In the genomic region with DNA sequence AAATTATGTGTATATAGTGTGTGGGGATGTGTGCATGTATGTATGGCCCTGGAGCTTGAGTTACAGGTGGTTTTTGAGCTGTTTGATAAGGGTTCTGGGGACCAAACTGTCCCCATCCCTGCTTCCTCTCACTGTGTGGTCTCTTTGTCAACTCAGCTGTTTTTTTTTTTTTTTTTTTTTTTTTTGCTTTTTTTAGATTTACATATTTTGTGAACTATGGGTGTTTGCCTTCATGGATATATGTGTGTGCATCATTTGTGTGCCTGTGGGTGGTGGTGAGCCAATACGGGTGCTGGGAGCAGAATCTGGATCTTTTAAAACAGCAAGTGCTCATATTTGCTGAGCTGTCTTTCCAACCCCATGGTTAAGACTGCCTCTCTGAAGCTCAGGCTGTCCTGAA, we compare ENCODE assay signal across 21 mouse cellular contexts. TPM values are rescaled to one million over a fixed set of nuclear protein-coding genes. Genes with fewer than 3 reads are reported as not detected.
"Had no signal": no experiment of that assay in that cellular context is flagged by ENCODE, and none has a peak within 500 bp of the region (broad histone marks: within the 10 kb centered on the region; RNA-seq: fewer than 3 reads in every experiment).

No protein-coding gene starts in this region.

- H3K4me1 ChIP-seq: midbrain, embryonic 13.5 days; neural tube, embryonic 12.5 days; stomach, embryonic 15.5 days had no signal

- H3K4me2 ChIP-seq: lung, embryonic 15.5 days; midbrain, embryonic 11.5 days; midbrain, embryonic 13.5 days; midbrain, embryonic 15.5 days; neural tube, embryonic 12.5 days; stomach, embryonic 15.5 days had no signal

- H3K9me3 ChIP-seq: lung, embryonic 15.5 days; megakaryocyte, embryonic 14.5 days; midbrain, embryonic 13.5 days; midbrain, embryonic 15.5 days; neural tube, embryonic 12.5 days; stomach, embryonic 15.5 days had no signal

- H3K27ac ChIP-seq: lung, embryonic 15.5 days; macrophage; midbrain, embryonic 13.5 days; midbrain, embryonic 15.5 days; neural tube, embryonic 12.5 days; stomach, embryonic 15.5 days; stomach, postnatal 0 days had no signal

- H3K27me3 ChIP-seq: lung, embryonic 15.5 days; megakaryocyte, embryonic 14.5 days; midbrain, embryonic 13.5 days; midbrain, embryonic 15.5 days; neural tube, embryonic 12.5 days; stomach, embryonic 15.5 days had no signal

- DNase-seq: lung, adult 2 months; lung, postnatal 14 days; lung, postnatal 36 days; right cerebral cortex, postnatal 14 days; thymus, adult 2 months; thymus, postnatal 25 days; thymus, postnatal 4 days had no signal

- H3K4me3 ChIP-seq: lung, embryonic 15.5 days; megakaryocyte, embryonic 14.5 days; midbrain, embryonic 13.5 days; midbrain, embryonic 15.5 days; neural tube, embryonic 12.5 days; stomach, embryonic 15.5 days had no signal

- H3K9ac ChIP-seq: lung, embryonic 15.5 days; midbrain, embryonic 13.5 days; midbrain, embryonic 15.5 days; neural tube, embryonic 12.5 days; stomach, embryonic 15.5 days had no signal

- ATAC-seq: lung, postnatal 0 days; midbrain, embryonic 13.5 days; midbrain, embryonic 15.5 days had no signal

RNA-seq across cellular contexts. Expression of a gene that starts 14.8 kb away (rescaled TPM):
- total RNA-seq: megakaryocyte progenitor cell, adult 5-6 weeks; monocyte, adult 5-6 weeks had no signal
- polyA plus RNA-seq: macrophage; midbrain, embryonic 13.5 days; midbrain, postnatal 0 days; neural tube, embryonic 12.5 days; neural tube, embryonic 14.5 days had no signal

RNA-seq across cellular contexts. Expression of a gene that starts 42.4 kb away (rescaled TPM):
- total RNA-seq: monocyte, adult 5-6 weeks had no signal

RNA-seq across cellular contexts. Expression of a gene that starts 59.0 kb away (rescaled TPM):
- total RNA-seq: megakaryocyte progenitor cell, adult 5-6 weeks; monocyte, adult 5-6 weeks had no signal
- polyA plus RNA-seq: macrophage had no signal
